Mouse (Mus musculus) naive thymus-derived CD4-positive, alpha-beta T cell, adult 2 months (primary cell): Measurements from ENCODE around the gene Frmd4b.
"Not testable (repeated sequence)": the region's sequence is repeated elsewhere in the genome, so short reads cannot be mapped to it uniquely, and the experiment has no call there.

Source experiments
- DNase-seq: peaks from one replicate; pipeline ENCODE4 v3.0.0-alpha.2; 2011; ENCODE audit warnings: low read depth

The Frmd4b gene

GRCm38 (mm10) chr6:97290687-97291086 lies 326.7 kb downstream of the Frmd4b start:
- no peak for DNase-seq

GRCm38 (mm10) chr6:97289838-97290237 lies 327.5 kb downstream of the Frmd4b start:
- DNase-seq = no peak

GRCm38 (mm10) chr6:97289316-97289820 lies 328.0 kb downstream of the Frmd4b start:
- no peak for DNase-seq

GRCm38 (mm10) chr6:97288047-97288855 lies 329.1 kb downstream of the Frmd4b start:
- DNase-seq = no peak

- no peak for DNase-seq
Observed at GRCm38 (mm10) chr6:97286332-97286731, 331.0 kb downstream of the Frmd4b start.

- peak; percentile 25 for DNase-seq
Observed at GRCm38 (mm10) chr6:97283676-97284075, 333.7 kb downstream of the Frmd4b start.

GRCm38 (mm10) chr6:97278878-97279277 lies 338.5 kb downstream of the Frmd4b start:
- no peak for DNase-seq

GRCm38 (mm10) chr6:97278014-97278787 lies 339.1 kb downstream of the Frmd4b start:
- peak; percentile 77 for DNase-seq

GRCm38 (mm10) chr6:97276890-97277497 lies 340.3 kb downstream of the Frmd4b start:
- DNase-seq = peak; percentile 52

GRCm38 (mm10) chr6:97276366-97276765 lies 341.0 kb downstream of the Frmd4b start:
- DNase-seq = peak; percentile 21

- peak; percentile 51 for DNase-seq
Observed at GRCm38 (mm10) chr6:97275760-97276159, 341.6 kb downstream of the Frmd4b start.

- no peak for DNase-seq
Observed at GRCm38 (mm10) chr6:97273777-97274176, 343.6 kb downstream of the Frmd4b start.

- no peak for DNase-seq
Observed at GRCm38 (mm10) chr6:97273058-97273710, 344.2 kb downstream of the Frmd4b start.

GRCm38 (mm10) chr6:97272349-97272748 lies 345.0 kb downstream of the Frmd4b start:
- no peak for DNase-seq

GRCm38 (mm10) chr6:97269596-97269995 lies 347.7 kb downstream of the Frmd4b start:
- no peak for DNase-seq

GRCm38 (mm10) chr6:97267132-97267531 lies 350.2 kb downstream of the Frmd4b start:
- no peak for DNase-seq

GRCm38 (mm10) chr6:97266661-97267060 lies 350.7 kb downstream of the Frmd4b start:
- DNase-seq = no peak

GRCm38 (mm10) chr6:97265705-97266104 lies 351.6 kb downstream of the Frmd4b start:
- no peak for DNase-seq

GRCm38 (mm10) chr6:97265240-97265639 lies 352.1 kb downstream of the Frmd4b start:
- DNase-seq = no peak

- peak; percentile 48 for DNase-seq
Observed at GRCm38 (mm10) chr6:97263750-97264149, 353.6 kb downstream of the Frmd4b start.

GRCm38 (mm10) chr6:97262229-97262628 lies 355.1 kb downstream of the Frmd4b start:
- no peak for DNase-seq

- DNase-seq = not testable (repeated sequence)
Observed at GRCm38 (mm10) chr6:97259926-97260325, 357.4 kb downstream of the Frmd4b start.
